Comparison of ENCODE assay signal across 20 mouse cellular contexts in genomic region chr6:138072963-138073339, GRCm38 (mm10). TPM values are rescaled to one million over a fixed set of nuclear protein-coding genes. Genes with fewer than 3 reads are reported as not detected.
A peak's percentile ranks its signal among the peaks of the same experiment; 100 is the strongest.
DNase-seq lines count a peak whose midpoint lies in the region; ATAC-seq lines count a peak whose summit lies in the region.
"Had no signal": no experiment of that assay in that cellular context is flagged by ENCODE, and none has a peak within 500 bp of the region (broad histone marks: within the 10 kb centered on the region; RNA-seq: fewer than 3 reads in every experiment).

No protein-coding gene starts in this region.

- H3K9me3 ChIP-seq in forebrain, embryonic 14.5 days (replicated peaks; ENCODE audit: control insufficient read depth, low read length): no peaks in the 10 kb centered on the region
- no peaks in the 10 kb centered on the region for H3K9me3 ChIP-seq in forebrain, embryonic 16.5 days (ENCODE audit: control insufficient read depth, low read length)
- H3K9me3 ChIP-seq in midbrain, embryonic 11.5 days (ENCODE audit: control insufficient read depth, low read length): no peaks in the 10 kb centered on the region
- H3K9me3 ChIP-seq in midbrain, embryonic 13.5 days: no peaks in the 10 kb centered on the region
- H3K9me3 ChIP-seq in embryonic facial prominence, embryonic 12.5 days: no peaks in the 10 kb centered on the region
- no peaks in the 10 kb centered on the region for H3K9me3 ChIP-seq in limb, embryonic 13.5 days

- no peaks in the 10 kb centered on the region for H3K27me3 ChIP-seq in forebrain, embryonic 14.5 days (replicated peaks; ENCODE audit: control insufficient read depth, insufficient read depth, low read length)
- H3K27me3 ChIP-seq in forebrain, embryonic 16.5 days (replicated peaks; ENCODE audit: control insufficient read depth, insufficient read depth, low read length): no peaks in the 10 kb centered on the region
- no peaks in the 10 kb centered on the region for H3K27me3 ChIP-seq in midbrain, embryonic 11.5 days (ENCODE audit: control insufficient read depth, insufficient read depth, low read length)
- H3K27me3 ChIP-seq in midbrain, embryonic 13.5 days: no peaks in the 10 kb centered on the region
- H3K27me3 ChIP-seq in embryonic facial prominence, embryonic 12.5 days: no peaks in the 10 kb centered on the region
- H3K27me3 ChIP-seq in limb, embryonic 13.5 days: no peaks in the 10 kb centered on the region

- H3K4me3 ChIP-seq in forebrain, embryonic 14.5 days (ENCODE audit: low read depth, low read length): no peak overlapping the region
- H3K4me3 ChIP-seq in forebrain, embryonic 16.5 days (replicated peaks; ENCODE audit: low read length): no peak overlapping the region
- H3K4me3 ChIP-seq in midbrain, embryonic 11.5 days (ENCODE audit: low read depth, low read length): no peak overlapping the region
- H3K4me3 ChIP-seq in midbrain, embryonic 13.5 days (replicated peaks): no peak overlapping the region
- no peak overlapping the region for H3K4me3 ChIP-seq in embryonic facial prominence, embryonic 12.5 days
- no peak overlapping the region for H3K4me3 ChIP-seq in limb, embryonic 13.5 days
- H3K4me3 ChIP-seq: erythroblast, embryonic 14.5 days; gastrocnemius, adult 2 months; layer of hippocampus, adult 2 months had no signal

- no peak overlapping the region for H3K27ac ChIP-seq in forebrain, embryonic 14.5 days (ENCODE audit: low read depth, low read length)
- no peak overlapping the region for H3K27ac ChIP-seq in forebrain, embryonic 16.5 days (ENCODE audit: low read length)
- no peak overlapping the region for H3K27ac ChIP-seq in midbrain, embryonic 11.5 days (ENCODE audit: low read depth, low read length)
- no peak overlapping the region for H3K27ac ChIP-seq in midbrain, embryonic 13.5 days
- no peak overlapping the region for H3K27ac ChIP-seq in embryonic facial prominence, embryonic 12.5 days
- no peak overlapping the region for H3K27ac ChIP-seq in limb, embryonic 13.5 days
- H3K27ac ChIP-seq: gastrocnemius, adult 2 months; layer of hippocampus, adult 2 months had no signal

- H3K9ac ChIP-seq in forebrain, embryonic 14.5 days (ENCODE audit: low read length): no peak overlapping the region
- H3K9ac ChIP-seq in forebrain, embryonic 16.5 days (replicated peaks; ENCODE audit: low read depth, low read length): no peak overlapping the region
- H3K9ac ChIP-seq in midbrain, embryonic 11.5 days (ENCODE audit: low read length): no peak overlapping the region
- no peak overlapping the region for H3K9ac ChIP-seq in midbrain, embryonic 13.5 days (replicated peaks)
- no peak overlapping the region for H3K9ac ChIP-seq in embryonic facial prominence, embryonic 12.5 days
- H3K9ac ChIP-seq in limb, embryonic 13.5 days: no peak overlapping the region

- no peaks in the 10 kb centered on the region for H3K36me3 ChIP-seq in forebrain, embryonic 14.5 days (ENCODE audit: control insufficient read depth, insufficient read depth, low read length)
- H3K36me3 ChIP-seq in forebrain, embryonic 16.5 days (ENCODE audit: control insufficient read depth, insufficient read depth): no peaks in the 10 kb centered on the region
- no peaks in the 10 kb centered on the region for H3K36me3 ChIP-seq in midbrain, embryonic 11.5 days (ENCODE audit: control insufficient read depth, insufficient read depth, low read length)
- no peaks in the 10 kb centered on the region for H3K36me3 ChIP-seq in midbrain, embryonic 13.5 days
- H3K36me3 ChIP-seq in embryonic facial prominence, embryonic 12.5 days: no peaks in the 10 kb centered on the region
- H3K36me3 ChIP-seq in limb, embryonic 13.5 days: no peaks in the 10 kb centered on the region

- ATAC-seq in forebrain, embryonic 14.5 days: no peak
- no peak for ATAC-seq in forebrain, embryonic 16.5 days
- peak; percentile 17; the same call in 1 of the 2 replicates for ATAC-seq in midbrain, embryonic 11.5 days (ENCODE audit: low FRiP score)
- no peak for ATAC-seq in midbrain, embryonic 13.5 days
- peak; percentile 56; the same call in 1 of the 2 replicates for ATAC-seq in embryonic facial prominence, embryonic 12.5 days (ENCODE audit: insufficient number of reproducible peaks, insufficient read depth, low FRiP score, low TSS enrichment)
- ATAC-seq in limb, embryonic 13.5 days (ENCODE audit: low FRiP score, low read depth): peak; percentile 68

- H3K4me2 ChIP-seq in forebrain, embryonic 14.5 days (ENCODE audit: low read length): no peak overlapping the region
- H3K4me2 ChIP-seq in forebrain, embryonic 16.5 days (ENCODE audit: low read length): no peak overlapping the region
- H3K4me2 ChIP-seq in midbrain, embryonic 11.5 days: no peak overlapping the region
- no peak overlapping the region for H3K4me2 ChIP-seq in midbrain, embryonic 13.5 days (replicated peaks)
- H3K4me2 ChIP-seq in embryonic facial prominence, embryonic 12.5 days (replicated peaks): no peak overlapping the region
- no peak overlapping the region for H3K4me2 ChIP-seq in limb, embryonic 13.5 days (replicated peaks)

- 73% methylated on average over 8 of the region's 8 CpGs for whole genome bisulfite sequencing in forebrain, embryonic 14.5 days
- WGBS in forebrain, embryonic 16.5 days: 60% methylated on average over 8 of the region's 8 CpGs
- 75% methylated on average over 8 of the region's 8 CpGs for WGBS in midbrain, embryonic 11.5 days
- 66% methylated on average over 8 of the region's 8 CpGs for WGBS in midbrain, embryonic 13.5 days
- WGBS in embryonic facial prominence, embryonic 12.5 days: 52% methylated on average over 8 of the region's 8 CpGs
- WGBS in limb, embryonic 13.5 days: 28% methylated on average over 8 of the region's 8 CpGs

- DNase-seq in forebrain, embryonic 14.5 days (ENCODE audit: low spot score): peak; percentile 16
- DNase-seq in midbrain, embryonic 11.5 days (ENCODE audit: low spot score, missing footprints): no peak
- no peak for DNase-seq in frontal cortex, adult 2 months (ENCODE audit: extremely low spot score in 1 of 2, low spot score in 1 of 2)
- DNase-seq in ovary, postnatal 10 days (ENCODE audit: low spot score): no peak
- DNase-seq: adrenal gland, postnatal 14 days; cerebellum, adult 18-20 months; cerebellum, postnatal 36 days; gastrocnemius, adult 2 months; heart, postnatal 4 days; kidney, adult 2 months; lung, postnatal 10 days; spleen, adult 18-20 months had no signal

- H3K4me1 ChIP-seq in forebrain, embryonic 14.5 days (ENCODE audit: control insufficient read depth, insufficient read depth, low read length): no peaks in the 10 kb centered on the region
- H3K4me1 ChIP-seq in forebrain, embryonic 16.5 days (replicated peaks; ENCODE audit: control insufficient read depth, insufficient read depth, low read length): no peaks in the 10 kb centered on the region
- peaks cover 2% of the 10 kb centered on the region; the same call in 1 of the 2 replicates for H3K4me1 ChIP-seq in midbrain, embryonic 11.5 days (ENCODE audit: control insufficient read depth, insufficient read depth, low read length)
- 0 out of 2 replicates have a peak, but pooled peaks cover 8% of the 10 kb centered on the region for H3K4me1 ChIP-seq in midbrain, embryonic 13.5 days (replicated peaks)
- H3K4me1 ChIP-seq in embryonic facial prominence, embryonic 12.5 days: peaks cover 8% of the 10 kb centered on the region
- peaks cover 5% of the 10 kb centered on the region; the same call in 1 of the 2 replicates for H3K4me1 ChIP-seq in limb, embryonic 13.5 days

RNA-seq across cellular contexts. Expression of gene Slc15a5, which starts 6.8 kb away (rescaled TPM):
- not detected in 2 replicates for polyA plus RNA-seq in forebrain, embryonic 14.5 days (2014; fragmentation: Nextera tagmentation; extraction: Ambion mirVana)
- 0.39 TPM in 1 of 2 replicates, not detected in the other for polyA plus RNA-seq in forebrain, embryonic 16.5 days (2015; fragmentation: Nextera tagmentation; extraction: Ambion mirVana)
- not detected in 2 replicates for polyA plus RNA-seq in midbrain, embryonic 11.5 days (2014; fragmentation: Nextera tagmentation; extraction: Ambion mirVana)
- polyA plus RNA-seq in midbrain, embryonic 13.5 days (2015; fragmentation: Nextera tagmentation; extraction: Ambion mirVana): not detected in 2 replicates
- polyA plus RNA-seq in embryonic facial prominence, embryonic 12.5 days (2016; fragmentation: Nextera tagmentation; extraction: Ambion mirVana): 0.59 TPM in 1 of 2 replicates, not detected in the other
- polyA plus RNA-seq in limb, embryonic 13.5 days (2015; fragmentation: Nextera tagmentation; extraction: Ambion mirVana): not detected in 2 replicates
- polyA plus RNA-seq in frontal cortex, adult 2 months (2012; rRNA removed): 0.06 TPM in 2 replicates
- polyA plus RNA-seq: erythroblast, embryonic 14.5 days; kidney, adult 2 months; liver, embryonic 16.5 days; stomach, embryonic 14.5 days had no signal

Comparison
In these comparisons a context has a peak if more than half of its experiments do, and no peak if none do; other contexts are left out.
1. ATAC-seq: peak in midbrain, embryonic 11.5 days (single experiment), embryonic facial prominence, embryonic 12.5 days (single experiment) and limb, embryonic 13.5 days (single experiment); none in forebrain, embryonic 14.5 days (single experiment), forebrain, embryonic 16.5 days (single experiment) and midbrain, embryonic 13.5 days (single experiment).